Mouse (Mus musculus): ENCODE results near the gene Gm5788. TPM values are rescaled to one million over a fixed set of nuclear protein-coding genes. Genes with fewer than 3 reads are reported as not detected.

The Gm5788 gene
- total RNA-seq, 2 experiments from 2014 or later = not detected

DNA sequence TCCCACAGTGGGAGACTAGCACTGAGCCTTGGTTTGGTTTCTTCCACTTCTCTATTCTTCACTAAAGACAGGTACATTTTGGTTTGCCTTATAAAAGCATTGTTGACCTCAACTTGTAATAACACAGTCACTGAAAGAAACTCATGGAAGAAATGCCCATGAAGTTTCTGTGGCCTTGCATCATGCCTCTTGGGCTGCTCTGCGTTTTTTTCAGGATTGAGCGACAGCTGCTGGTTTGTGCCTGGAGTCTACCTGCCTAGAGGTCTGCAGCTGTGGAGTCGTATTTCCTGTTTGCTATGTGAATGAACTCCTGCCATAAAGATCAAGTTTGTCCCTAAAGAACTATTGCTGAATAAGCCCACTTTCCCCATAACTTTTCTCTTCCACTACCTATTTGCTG, 49.4 kb downstream of the Gm5788 start:
- no peak overlapping the region for H3K27ac ChIP-seq
- TF ChIP-seq CTCF (IDR thresholded peaks at IDR 0.05) = no peak
- intact Hi-C loops (cut with DNase I) = no loop called here
- no peak overlapping the region for H3K4me3 ChIP-seq
- no peak for DNase-seq (ENCODE audit: extremely low spot score in 1 of 2, low spot score in 2 of 2)

Other genes starting within 250 kb of the Gm5788 start
- 10 to 100 TPM; 52.8 to 55.8 TPM for gene Vipas39, start 228.5 kb upstream of the Gm5788 start, total RNA-seq (2021)
- 100 to 1,000 TPM; 172 to 177 TPM for gene Ahsa1, start 228.2 kb upstream of the Gm5788 start, total RNA-seq (2021)
- gene Ism2, start 195.0 kb upstream of the Gm5788 start, total RNA-seq (2021) = under 1 TPM; 0.19 to 0.27 TPM
- gene Sptlc2, start 106.4 kb upstream of the Gm5788 start, total RNA-seq (2021) = 10 to 100 TPM; 32.4 to 33.0 TPM
- gene Slirp, start 50.8 kb upstream of the Gm5788 start, total RNA-seq (2021) = 10 to 100 TPM; 85.9 to 91.9 TPM
- gene Alkbh1, start 50.7 kb upstream of the Gm5788 start, total RNA-seq (2021) = 10 to 100 TPM; 19.0 to 19.6 TPM
- gene Snw1, start 22.4 kb upstream of the Gm5788 start, total RNA-seq (2021) = 10 to 100 TPM; 63.2 to 73.1 TPM
- not detected for gene Gm8300, start 19.6 kb downstream of the Gm5788 start, total RNA-seq (2021)
- not detected for gene Oog1, start 108.0 kb downstream of the Gm5788 start, total RNA-seq (2021)
- gene Gm4027, start 124.1 kb downstream of the Gm5788 start, total RNA-seq (2021) = not detected
- gene Gm16381, start 149.9 kb downstream of the Gm5788 start, total RNA-seq (2021) = not detected

Measured in left cerebral cortex, adult 2 months (tissue).